Comparison of ENCODE assay signal across 18 mouse cellular contexts in the genomic region with DNA sequence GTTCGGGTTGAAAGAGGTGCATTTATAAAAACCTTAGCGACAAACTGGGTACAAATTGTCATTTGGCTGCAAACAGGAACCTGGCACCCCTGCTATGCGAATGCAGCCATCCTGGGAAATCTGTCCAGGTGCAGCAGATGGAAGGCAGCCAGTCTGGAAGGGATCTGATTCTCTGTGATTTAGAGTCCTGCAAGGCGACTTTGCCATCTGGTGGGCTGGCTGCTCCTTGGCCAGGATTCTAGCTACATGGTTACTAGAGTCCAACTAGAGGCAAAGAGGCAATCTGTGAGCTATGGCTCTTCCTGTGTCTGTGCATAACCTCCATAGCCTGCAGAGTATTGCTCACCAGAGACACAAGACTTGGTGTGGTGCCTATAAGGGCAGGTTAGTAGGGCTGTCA. TPM values are rescaled to one million over a fixed set of nuclear protein-coding genes. Genes with fewer than 3 reads are reported as not detected.
DNase-seq lines count a peak whose midpoint lies in the region; ATAC-seq and TF ChIP-seq lines count a peak whose summit lies in the region.
"Had no signal": no experiment of that assay in that cellular context is flagged by ENCODE, and none has a peak within 500 bp of the region (broad histone marks: within the 10 kb centered on the region; RNA-seq: fewer than 3 reads in every experiment).

No protein-coding gene starts in this region.

- H3K9me3 ChIP-seq in hindbrain, postnatal 0 days (ENCODE audit: low read length), result no peaks in the 10 kb centered on the region
- no peaks in the 10 kb centered on the region for H3K9me3 ChIP-seq in hindbrain, embryonic 11.5 days (ENCODE audit: control insufficient read depth, low read length)
- H3K9me3 ChIP-seq: embryonic facial prominence, embryonic 12.5 days; forebrain, embryonic 12.5 days; heart, embryonic 12.5 days; megakaryocyte, embryonic 14.5 days had no signal

- peak; percentile 41; the same call in 1 of the 2 replicates for TF ChIP-seq CTCF in hindbrain, postnatal 0 days (IDR thresholded peaks at IDR 0.05; ENCODE audit: low read depth)

- H3K9ac ChIP-seq in hindbrain, postnatal 0 days (replicated peaks; ENCODE audit: low read length), result no peak overlapping the region
- H3K9ac ChIP-seq in hindbrain, embryonic 11.5 days (ENCODE audit: low read depth, low read length), result no peak overlapping the region
- H3K9ac ChIP-seq: embryonic facial prominence, embryonic 12.5 days; heart, embryonic 12.5 days; lung, embryonic 14.5 days had no signal

- ATAC-seq in hindbrain, postnatal 0 days, result no peak
- no peak for ATAC-seq in hindbrain, embryonic 11.5 days (ENCODE audit: low FRiP score)
- ATAC-seq: CD4-positive, CD25-positive, alpha-beta regulatory T cell, adult 4 months had no signal

- no peak overlapping the region for H3K4me3 ChIP-seq in hindbrain, postnatal 0 days (ENCODE audit: low read length)
- no peak overlapping the region for H3K4me3 ChIP-seq in hindbrain, embryonic 11.5 days (ENCODE audit: low read depth, low read length)
- H3K4me3 ChIP-seq: embryonic facial prominence, embryonic 12.5 days; forebrain, embryonic 12.5 days; heart, embryonic 12.5 days; left cerebral cortex, adult 2 months; megakaryocyte, embryonic 14.5 days; myocyte had no signal

- no peak overlapping the region for H3K4me2 ChIP-seq in hindbrain, postnatal 0 days (ENCODE audit: low read depth, low read length)
- no peak overlapping the region for H3K4me2 ChIP-seq in hindbrain, embryonic 11.5 days (replicated peaks; ENCODE audit: low read depth, low read length)
- H3K4me2 ChIP-seq: embryonic facial prominence, embryonic 12.5 days; forebrain, embryonic 12.5 days; heart, embryonic 12.5 days; lung, embryonic 14.5 days had no signal

- H3K27ac ChIP-seq in hindbrain, postnatal 0 days, result 0 out of 2 replicates have a peak overlapping the region, but pooled peaks have one; percentile 36
- no peak overlapping the region for H3K27ac ChIP-seq in hindbrain, embryonic 11.5 days (ENCODE audit: low read depth, low read length)
- H3K27ac ChIP-seq: embryonic facial prominence, embryonic 12.5 days; forebrain, embryonic 12.5 days; left cerebral cortex, adult 2 months had no signal

- DNase-seq in hindbrain, postnatal 0 days (ENCODE audit: low spot score), result peak; percentile 72
- no peak for DNase-seq in hindbrain, embryonic 11.5 days (ENCODE audit: low spot score)
- DNase-seq in right cerebral cortex, postnatal 14 days, result peak; percentile 11
- no peak for DNase-seq in right cerebral cortex, adult 2 months (ENCODE audit: low spot score in 2 of 2)
- DNase-seq in cerebellum, adult 9-11 months, result peak; percentile 98
- DNase-seq in spleen, postnatal 4 days (ENCODE audit: low spot score in 2 of 2), result no peak
- DNase-seq in embryo, embryonic 10 days (ENCODE audit: low spot score), result no peak
- DNase-seq: gastrocnemius, postnatal 14 days; liver; lung, embryonic 14.5 days; thymus, postnatal 36 days had no signal

- H3K4me1 ChIP-seq in hindbrain, postnatal 0 days (ENCODE audit: insufficient read depth, low read length), result 0 out of 2 replicates have a peak, but pooled peaks cover 6% of the 10 kb centered on the region
- H3K4me1 ChIP-seq in hindbrain, embryonic 11.5 days (replicated peaks; ENCODE audit: control insufficient read depth, insufficient read depth, low read length), result no peaks in the 10 kb centered on the region
- H3K4me1 ChIP-seq: embryonic facial prominence, embryonic 12.5 days; forebrain, embryonic 12.5 days; heart, embryonic 12.5 days had no signal

- no peaks in the 10 kb centered on the region for H3K36me3 ChIP-seq in hindbrain, postnatal 0 days (ENCODE audit: insufficient read depth, low read length)
- H3K36me3 ChIP-seq in hindbrain, embryonic 11.5 days (ENCODE audit: control insufficient read depth, insufficient read depth, low read length), result no peaks in the 10 kb centered on the region
- H3K36me3 ChIP-seq: embryonic facial prominence, embryonic 12.5 days; forebrain, embryonic 12.5 days; heart, embryonic 12.5 days had no signal

- H3K27me3 ChIP-seq in hindbrain, postnatal 0 days (ENCODE audit: insufficient read depth, low read length), result no peaks in the 10 kb centered on the region
- no peaks in the 10 kb centered on the region for H3K27me3 ChIP-seq in hindbrain, embryonic 11.5 days (ENCODE audit: control insufficient read depth, insufficient read depth, low read length)
- H3K27me3 ChIP-seq: embryonic facial prominence, embryonic 12.5 days; forebrain, embryonic 12.5 days; megakaryocyte, embryonic 14.5 days had no signal

- 47% methylated on average over 4 of the region's 4 CpGs for WGBS in hindbrain, postnatal 0 days
- WGBS in hindbrain, embryonic 11.5 days, result 88% methylated on average over 4 of the region's 4 CpGs

RNA-seq across cellular contexts. Expression of a gene that starts 53.3 kb away (rescaled TPM):
- 160 and 175 TPM in 2 replicates for total RNA-seq in hindbrain, postnatal 0 days (2014; rRNA removed)
- 62.2 and 74.0 TPM in 2 replicates for polyA plus RNA-seq in hindbrain, postnatal 0 days (2015; fragmentation: Nextera tagmentation; extraction: Ambion mirVana)
- polyA plus RNA-seq in hindbrain, embryonic 11.5 days (2014; fragmentation: Nextera tagmentation; extraction: Ambion mirVana), result 11.1 and 12.2 TPM in 2 replicates
- polyA plus RNA-seq: CD4-positive, CD25-positive, alpha-beta regulatory T cell, adult 4 months had no signal

Comparison
In these comparisons a context has a peak if more than half of its experiments do, and no peak if none do; other contexts are left out.
1. DNase-seq: peak in hindbrain, postnatal 0 days (single experiment), right cerebral cortex, postnatal 14 days (single experiment) and cerebellum, adult 9-11 months (single experiment); none in hindbrain, embryonic 11.5 days (single experiment), right cerebral cortex, adult 2 months (0 of 2), spleen, postnatal 4 days (0 of 2) and embryo, embryonic 10 days (single experiment).